Mouse (Mus musculus) CH12.LX (cell line): ENCODE measurements around the gene Olfr1393. TPM values are rescaled to one million over a fixed set of nuclear protein-coding genes. Genes with fewer than 3 reads are reported as not detected.
A peak's percentile ranks its signal among the peaks of the same experiment; 100 is the strongest.

Experiments
- DNase-seq: peaks from one replicate; pipeline ENCODE4 v3.0.0-alpha.2; 2013; ENCODE audit errors: extremely low read depth
- H3K27ac ChIP-seq: 2 replicates; pipeline ENCODE4 v1.5.1; 2012; ENCODE audit warnings: low read depth, mild to moderate bottlenecking, control low read depth, moderate library complexity; ENCODE audit not compliant: insufficient read depth
- H3K27me3 ChIP-seq: replicated peaks from 2 replicates; pipeline ENCODE3; 2012; ENCODE audit warnings: inconsistent platforms
- H3K36me3 ChIP-seq, 2 experiments: replicated peaks in 1 of 2; 2 replicates each; pipeline versions ENCODE3 to v1.6.1; 2012; ENCODE audit warnings: inconsistent platforms in 1 of 2, low read length in 1 of 2, mild to moderate bottlenecking in 1 of 2, mixed read lengths in 1 of 2, moderate library complexity in 1 of 2; ENCODE audit not compliant: control insufficient read depth in 1 of 2, insufficient read depth in 1 of 2
- H3K4me1 ChIP-seq, 2 experiments: 2 replicates each; pipeline ENCODE4 v1.6.1; 2012; ENCODE audit warnings: inconsistent platforms in 1 of 2, moderate library complexity in 1 of 2; ENCODE audit not compliant: insufficient read depth in 2 of 2, control insufficient read depth in 1 of 2
- H3K4me2 ChIP-seq: 2 replicates; pipeline ENCODE4 v1.6.1; 2012; ENCODE audit warnings: low read depth, mild to moderate bottlenecking, control low read depth; ENCODE audit not compliant: poor library complexity, insufficient read depth, severe bottlenecking
- H3K4me3 ChIP-seq, 3 experiments: fragments of 150-350 bp in 1 of 3; sonication (generic) in 1 of 3; replicated peaks in 1 of 3; 2 replicates each; pipeline versions ENCODE3 to v1.5.1; 2011 to 2012; ENCODE audit warnings: low read depth in 2 of 3, low read length in 2 of 3, mild to moderate bottlenecking in 2 of 3, moderate library complexity in 2 of 3, control low read depth in 1 of 3, improper control_type of control experiment in 1 of 3, inconsistent platforms in 1 of 3, mixed read lengths in 1 of 3; ENCODE audit not compliant: poor library complexity in 1 of 3
- H3K79me2 ChIP-seq: replicated peaks from 2 replicates; pipeline ENCODE4 v1.6.1; 2012; ENCODE audit warnings: mild to moderate bottlenecking, moderate library complexity; ENCODE audit not compliant: control insufficient read depth, poor library complexity, insufficient read depth, severe bottlenecking; ENCODE audit errors: extremely low read depth
- H3K9ac ChIP-seq: 2 replicates; pipeline ENCODE4 v1.6.1; 2012; ENCODE audit warnings: low read depth, mild to moderate bottlenecking, control low read depth, moderate library complexity; ENCODE audit not compliant: insufficient read depth
- H3K9me3 ChIP-seq: replicated peaks from 2 replicates; pipeline ENCODE3; 2012; ENCODE audit warnings: low read length, inconsistent platforms, mixed read lengths
- BHLHE40 ChIP-seq: IDR thresholded peaks from 2 replicates; pipeline ENCODE4 v1.6.1; 2011; ENCODE audit warnings: mild to moderate bottlenecking, low read depth, low read length, improper control_type of control experiment
- CTCF ChIP-seq, 2 experiments: IDR thresholded peaks in 1 of 2; conservative IDR thresholded peaks in 1 of 2; 2 replicates each; pipeline ENCODE4 v1.5.1; 2011 to 2012; ENCODE audit warnings: low read depth in 2 of 2, low read length in 2 of 2, improper control_type of control experiment in 1 of 2, inconsistent platforms in 1 of 2, mild to moderate bottlenecking in 1 of 2, moderate library complexity in 1 of 2
- E2F4 ChIP-seq: IDR thresholded peaks from 2 replicates; pipeline ENCODE4 v1.6.1; 2011; ENCODE audit warnings: low read depth, low read length, improper control_type of control experiment; ENCODE audit not compliant: insufficient replicate concordance
- ELF1 ChIP-seq: IDR thresholded peaks from 2 replicates; pipeline ENCODE4 v1.6.1; 2014; ENCODE audit warnings: low read depth, mild to moderate bottlenecking, inconsistent platforms, low read length, improper control_type of control experiment
- IRF4 ChIP-seq: IDR thresholded peaks from 2 replicates; pipeline ENCODE4 v1.6.1; 2014; ENCODE audit warnings: low read depth, mild to moderate bottlenecking, inconsistent platforms, low read length, improper control_type of control experiment
- JUND ChIP-seq: conservative IDR thresholded peaks from 2 replicates; pipeline ENCODE4 v1.6.1; 2011; ENCODE audit warnings: low read depth, low read length, improper control_type of control experiment
- MAX ChIP-seq: IDR thresholded peaks from 2 replicates; pipeline ENCODE4 v1.6.1; 2011; ENCODE audit warnings: low read length, improper control_type of control experiment
- MAZ ChIP-seq: IDR thresholded peaks from 2 replicates; pipeline ENCODE4 v1.6.1; 2012; ENCODE audit warnings: low read depth, mild to moderate bottlenecking, inconsistent platforms, low read length, improper control_type of control experiment, moderate library complexity
- MXI1 ChIP-seq: IDR thresholded peaks from 2 replicates; pipeline ENCODE4 v1.6.1; 2011; ENCODE audit warnings: mild to moderate bottlenecking, low read depth, low read length, improper control_type of control experiment
- MYC ChIP-seq: IDR thresholded peaks from 2 replicates; pipeline ENCODE4 v1.6.1; 2011; ENCODE audit warnings: low read depth, mild to moderate bottlenecking, improper control_type of control experiment, low read length
- POLR2A ChIP-seq: IDR thresholded peaks from 2 replicates; pipeline ENCODE4 v1.6.1; 2011; ENCODE audit warnings: low read depth, mild to moderate bottlenecking, improper control_type of control experiment, low read length
- RAD21 ChIP-seq: IDR thresholded peaks from 2 replicates; pipeline ENCODE4 v1.6.1; 2011; ENCODE audit warnings: low read depth, mild to moderate bottlenecking, low read length, improper control_type of control experiment, moderate library complexity
- SIN3A ChIP-seq: IDR thresholded peaks from 2 replicates; pipeline ENCODE4 v1.6.1; 2012; ENCODE audit warnings: low read length, improper control_type of control experiment, inconsistent platforms
- SMC3 ChIP-seq: IDR thresholded peaks from 2 replicates; pipeline ENCODE4 v1.6.1; 2011; ENCODE audit warnings: low read depth, low read length, improper control_type of control experiment
- TBP ChIP-seq: conservative IDR thresholded peaks from 2 replicates; pipeline ENCODE4 v1.6.1; 2011; ENCODE audit warnings: low read depth, low read length, improper control_type of control experiment
- USF1 ChIP-seq: IDR thresholded peaks from 2 replicates; pipeline ENCODE4 v1.6.1; 2014; ENCODE audit warnings: low read depth, mild to moderate bottlenecking, inconsistent platforms, low read length, improper control_type of control experiment
- ZC3H11A ChIP-seq: IDR thresholded peaks from 2 replicates; pipeline ENCODE4 v1.6.1; 2012; ENCODE audit warnings: low read depth, mild to moderate bottlenecking, inconsistent platforms, low read length, improper control_type of control experiment
- ZNF384 ChIP-seq: IDR thresholded peaks from 2 replicates; pipeline ENCODE4 v1.6.1; 2012; ENCODE audit warnings: low read depth, low read length, improper control_type of control experiment, inconsistent platforms
- dilution Hi-C: fragments of 300-500 bp; cut with MboI; formaldehyde crosslinking; loops from 2 replicates; pipeline ENCODE4 v1.14.3; 2020; ENCODE audit warnings: low sequenced_read_pairs; ENCODE audit not compliant: extremely low pct_unique_long_range_greater_than_20kb, extremely low pct_ligation_motif_present
- in situ Hi-C: fragments of 300-500 bp; cut with MboI; formaldehyde crosslinking; loops from 3 replicates; pipeline ENCODE4 v1.14.3; 2019; ENCODE audit warnings: low sequenced_read_pairs, low pct_ligation_motif_present, low pct_unique_long_range_greater_than_20kb, mixed read lengths
- polyA plus RNA-seq: library from polyadenylated mRNA; unstranded; fragments of >175 nt; gene quantifications from 2 replicates; pipeline ENCODE4 v1.2.1, GENCODE M21; 2012; ENCODE audit warnings: low read depth; ENCODE audit not compliant: insufficient read length
- total RNA-seq, 2 experiments: library from RNA; depleted of rRNA; stranded (reverse); fragments of 300-350 nt in 1 of 2; fragments of >200 nt in 1 of 2; gene quantifications; 2 replicates each; pipeline ENCODE4 v1.2.3; 2012 to 2014

Olfr1393 gene
- total and polyA plus RNA-seq, 3 experiments, result 0.10 TPM; not detected in 2

DNA sequence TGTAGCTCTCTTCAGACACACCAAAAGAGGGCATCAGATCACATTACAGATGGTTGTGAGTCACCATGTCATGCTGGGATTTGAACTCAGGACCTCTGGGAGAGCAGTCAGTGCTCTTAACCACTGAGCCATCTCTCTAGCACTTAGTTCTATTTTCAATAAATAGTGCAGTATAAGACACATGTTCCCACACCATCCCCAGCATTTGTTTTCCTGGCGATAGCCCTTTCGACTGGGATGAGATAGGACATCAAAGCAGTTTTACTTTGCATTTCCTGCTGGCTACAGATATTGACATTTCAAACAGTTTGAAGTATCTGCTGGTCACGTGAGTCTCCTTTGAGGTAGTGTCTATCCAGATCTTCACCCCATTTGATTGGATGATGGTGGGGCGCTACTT, 7.7 kb upstream of the Olfr1393 start:
- dilution Hi-C loops (no loop called here), in situ Hi-C loops (loop anchor here (25.0 kb wide), 1 partner anchor 158 kb away; the partner anchor contains the start of gene Olfr1396)
- peak; percentile 51; the same call in 1 of the 2 replicates for TF ChIP-seq TBP
- no peak for TF ChIP-seq POLR2A
- Histone ChIP-seq H3K9me3 (no peaks in the 10 kb centered on the region), H3K4me1 (peaks cover 0 to 3% of the 10 kb centered on the region in 2 experiments; a peak in 2 of 4 replicates), H3K36me3 (peaks cover 7 to 20% of the 10 kb centered on the region in 2 experiments), H3K4me3 (no peak overlapping the region), H3K9ac (no peak overlapping the region), H3K4me2 (no peak overlapping the region), H3K79me2 (no peaks in the 10 kb centered on the region), H3K27ac (no peak overlapping the region), H3K27me3 (no peaks in the 10 kb centered on the region)
- no peak for DNase-seq

DNA sequence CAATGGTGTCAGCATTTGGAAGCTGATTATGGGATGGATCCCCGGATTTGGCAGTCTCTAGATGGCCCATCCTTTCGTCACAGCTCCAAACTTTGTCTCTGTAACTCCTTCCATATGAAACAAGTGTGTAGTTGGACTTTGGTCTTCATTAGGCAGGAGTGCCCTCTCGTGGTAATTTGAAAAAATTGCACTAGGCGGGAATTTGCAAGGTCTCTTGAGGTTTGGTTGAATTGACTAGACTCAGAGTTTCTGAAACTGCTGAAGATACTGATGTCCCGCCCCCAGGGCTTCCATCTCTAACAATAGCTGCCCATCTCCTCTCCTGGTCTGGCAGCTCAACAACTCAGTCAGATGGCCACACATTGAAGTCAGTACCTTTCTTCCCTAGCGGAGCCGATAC, 6.8 kb upstream of the Olfr1393 start:
- Histone ChIP-seq H3K9ac (no peak overlapping the region), H3K4me1 (peaks cover 0 to 3% of the 10 kb centered on the region in 2 experiments; a peak in 2 of 4 replicates), H3K36me3 (peaks cover 4 to 14% of the 10 kb centered on the region in 2 experiments), H3K79me2 (no peaks in the 10 kb centered on the region), H3K27me3 (no peaks in the 10 kb centered on the region)
- no peak for TF ChIP-seq BHLHE40
- TF ChIP-seq MYC, result 0 out of 2 replicates have a peak, but pooled peaks have one; percentile 26
- TF ChIP-seq ZC3H11A, result peak; percentile 92
- no peak; the same call in 1 of the 2 replicates for TF ChIP-seq JUND
- TF ChIP-seq RAD21, result peak; percentile 86
- TF ChIP-seq ZNF384, result 0 out of 2 replicates have a peak, but pooled peaks have one; percentile 6
- TF ChIP-seq IRF4, result peak; percentile 45; the same call in 1 of the 2 replicates
- peak; percentile 72 to 95 for TF ChIP-seq CTCF (conservative IDR thresholded peaks at IDR 0.05 in 1 of 2, IDR thresholded peaks at IDR 0.05 in 1 of 2; ENCODE audit: low read depth in 2 of 2, low read length in 2 of 2)
- no peak for TF ChIP-seq MAX
- peak; percentile 42; the same call in 1 of the 2 replicates for TF ChIP-seq SIN3A
- TF ChIP-seq SMC3, result peak; percentile 95
- peak; percentile 96 for TF ChIP-seq E2F4
- TF ChIP-seq USF1, result no peak
- TF ChIP-seq POLR2A, result no peak
- TF ChIP-seq MAZ, result no peak
- TF ChIP-seq ELF1, result no peak
- no peak for TF ChIP-seq MXI1
- TF ChIP-seq, all 38 proteins: peak for 9
- no peak overlapping the region for H3K4me2 ChIP-seq
- in situ Hi-C loops, result loop anchor here (25.0 kb wide), 1 partner anchor 159 kb away; the partner anchor contains the start of gene Olfr1396
- no peak overlapping the region for H3K27ac ChIP-seq
- no peaks in the 10 kb centered on the region for H3K9me3 ChIP-seq
- dilution Hi-C loops, result no loop called here
- H3K4me3 ChIP-seq, result no peak overlapping the region
- DNase-seq, result peak; percentile 91
